Mouse (Mus musculus): Measurements from ENCODE around the gene Mmp15. TPM values are rescaled to one million over a fixed set of nuclear protein-coding genes. Genes with fewer than 3 reads are reported as not detected.
"Not testable (repeated sequence)": the region's sequence is repeated elsewhere in the genome, so short reads cannot be mapped to it uniquely, and the experiment has no call there.

The Mmp15 gene
- total RNA-seq, 2 experiments from 2014 or later: 41.2 to 42.5 TPM

GRCm38 (mm10) chr8:95376309-95376999 is 24.4 kb downstream of the Mmp15 start:
- no peak for DNase-seq (ENCODE audit: low spot score in 2 of 2)

- no peak for DNase-seq (ENCODE audit: low spot score in 2 of 2)
These were observed 25.0 kb downstream of the Mmp15 start for GRCm38 (mm10) chr8:95377101-95377500.

GRCm38 (mm10) chr8:95377863-95378291 is 25.8 kb downstream of the Mmp15 start:
- DNase-seq (ENCODE audit: low spot score in 2 of 2): no peak

- not testable (repeated sequence) for DNase-seq (ENCODE audit: low spot score in 2 of 2)
These were observed 26.9 kb downstream of the Mmp15 start for GRCm38 (mm10) chr8:95378928-95379327.

- no peak for DNase-seq (ENCODE audit: low spot score in 2 of 2)
These were observed 28.9 kb downstream of the Mmp15 start for GRCm38 (mm10) chr8:95380953-95381352.

DNA sequence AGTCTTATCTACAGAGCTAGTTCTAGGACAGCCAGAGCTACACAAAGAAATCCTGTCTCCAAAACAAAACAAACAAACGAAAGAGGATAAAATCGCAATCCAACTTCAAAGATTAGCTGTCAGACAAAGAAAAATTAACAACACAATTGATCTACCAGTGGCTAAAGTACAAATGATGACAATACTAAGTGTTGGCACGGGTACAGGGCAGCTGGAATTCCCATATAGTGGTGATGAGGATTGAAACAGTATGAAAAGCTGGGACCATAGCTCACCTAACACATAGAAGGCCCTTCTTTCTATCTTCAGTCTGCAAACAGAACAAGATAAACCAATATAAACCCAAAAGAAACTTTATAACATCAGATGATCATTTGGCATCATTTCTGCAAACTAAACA is 29.5 kb downstream of the Mmp15 start:
- no peak for DNase-seq (ENCODE audit: low spot score in 2 of 2)

GRCm38 (mm10) chr8:95384501-95384900 is 32.4 kb downstream of the Mmp15 start:
- no peak for DNase-seq (ENCODE audit: low spot score in 2 of 2)

- DNase-seq (ENCODE audit: low spot score in 2 of 2): no peak
These were observed 34.0 kb downstream of the Mmp15 start for GRCm38 (mm10) chr8:95386037-95386436.

- DNase-seq (ENCODE audit: low spot score in 2 of 2): no peak
These were observed 35.2 kb downstream of the Mmp15 start for GRCm38 (mm10) chr8:95387221-95387620.

DNA sequence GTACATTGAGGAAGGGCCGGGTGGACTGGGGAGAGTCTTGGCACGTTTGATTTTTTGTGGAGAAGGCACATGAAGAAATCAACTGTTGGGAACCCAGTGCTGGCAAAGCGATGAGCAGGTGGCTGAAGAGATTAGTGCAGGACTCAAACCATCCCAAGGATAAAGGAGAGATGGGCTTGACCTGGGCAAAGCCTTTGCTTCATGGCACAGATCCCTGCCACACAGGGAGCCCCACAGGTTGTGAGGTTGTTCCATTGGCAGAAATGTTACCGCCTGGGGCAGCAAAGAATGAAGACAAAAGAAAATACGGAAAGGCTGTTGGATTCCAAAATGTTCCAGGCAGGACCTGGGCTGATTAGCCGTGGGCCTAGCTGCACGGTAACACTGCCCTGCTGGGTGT is 35.9 kb downstream of the Mmp15 start:
- DNase-seq (ENCODE audit: low spot score in 2 of 2): no peak

GRCm38 (mm10) chr8:95390312-95390711 is 38.2 kb downstream of the Mmp15 start:
- no peak for DNase-seq (ENCODE audit: low spot score in 2 of 2)

DNA sequence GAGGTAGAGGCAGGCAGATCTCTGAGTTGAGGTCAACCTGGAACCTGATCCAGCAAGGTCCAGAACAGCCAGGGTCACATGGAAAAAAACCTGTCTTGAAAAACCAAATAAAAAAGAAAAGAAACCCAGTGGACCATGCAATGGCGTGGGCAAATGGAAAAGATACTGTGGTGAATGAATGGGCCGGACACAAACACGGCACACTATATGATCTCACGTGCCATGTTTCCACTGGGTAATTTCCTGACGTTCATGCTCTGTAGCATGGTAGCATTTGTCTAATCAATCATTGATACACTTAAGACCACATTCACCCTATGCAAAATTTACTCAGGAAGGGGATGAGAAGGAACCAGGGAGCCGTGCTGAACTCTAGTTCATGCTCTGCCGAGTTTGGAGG is 39.0 kb downstream of the Mmp15 start:
- no peak for DNase-seq (ENCODE audit: low spot score in 2 of 2)

DNA sequence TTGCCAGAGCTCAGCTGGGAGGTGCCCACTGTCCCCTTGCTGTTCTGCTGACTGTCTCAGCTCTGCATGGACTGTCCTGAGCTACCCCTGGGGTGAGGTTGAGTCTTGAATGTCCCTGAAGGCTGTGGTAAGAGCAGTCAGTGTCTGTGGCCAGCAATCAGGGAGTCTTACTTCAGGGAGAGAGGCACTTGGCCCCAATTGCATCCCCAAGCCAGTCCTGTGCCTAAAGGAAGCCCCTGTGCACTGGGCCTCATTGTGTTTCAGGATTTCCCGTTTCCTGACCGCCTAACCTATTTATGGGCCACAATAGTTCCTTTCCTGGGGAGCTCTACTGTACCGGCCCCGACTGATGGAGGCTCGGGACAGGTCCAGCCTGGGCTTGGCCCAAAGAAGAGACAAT is 40.5 kb downstream of the Mmp15 start:
- no peak for DNase-seq (ENCODE audit: low spot score in 2 of 2)

DNA sequence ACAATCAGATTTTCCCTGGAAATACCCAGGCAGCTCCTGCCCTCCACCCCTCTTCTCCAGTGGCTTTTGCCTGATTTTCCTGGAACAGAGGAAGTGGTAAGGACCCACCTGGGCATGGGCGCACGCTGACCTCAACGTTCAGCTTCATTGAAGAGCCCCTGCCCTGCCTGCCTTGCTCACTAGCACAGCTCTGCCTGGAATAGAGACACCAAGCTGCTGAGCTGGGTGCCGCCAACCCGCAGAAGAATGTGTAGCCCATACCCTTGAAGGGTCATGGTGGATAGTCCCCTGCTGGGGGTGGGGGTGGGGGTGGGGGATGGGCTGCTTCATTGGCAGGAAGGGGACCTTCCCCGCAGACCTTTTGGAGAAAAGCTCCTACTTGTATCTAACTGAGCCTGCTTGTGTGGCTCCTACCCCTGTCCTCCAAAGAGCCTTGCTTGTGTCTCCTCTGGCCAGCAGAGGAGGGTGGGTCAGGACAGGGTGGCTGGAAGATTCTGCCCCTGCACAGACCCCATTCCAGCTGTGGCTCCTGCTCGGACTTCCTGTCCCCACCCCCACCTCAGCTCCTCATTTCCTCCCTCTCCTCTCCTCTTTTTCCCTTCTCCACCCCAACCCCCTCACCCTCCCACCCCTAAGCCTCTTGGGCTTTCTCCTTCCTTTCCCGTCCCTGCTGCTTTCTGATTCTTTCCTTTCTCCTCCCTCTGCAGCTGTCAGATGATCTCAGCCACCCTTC is 43.3 kb downstream of the Mmp15 start:
- DNase-seq (ENCODE audit: low spot score in 2 of 2): no peak

DNA sequence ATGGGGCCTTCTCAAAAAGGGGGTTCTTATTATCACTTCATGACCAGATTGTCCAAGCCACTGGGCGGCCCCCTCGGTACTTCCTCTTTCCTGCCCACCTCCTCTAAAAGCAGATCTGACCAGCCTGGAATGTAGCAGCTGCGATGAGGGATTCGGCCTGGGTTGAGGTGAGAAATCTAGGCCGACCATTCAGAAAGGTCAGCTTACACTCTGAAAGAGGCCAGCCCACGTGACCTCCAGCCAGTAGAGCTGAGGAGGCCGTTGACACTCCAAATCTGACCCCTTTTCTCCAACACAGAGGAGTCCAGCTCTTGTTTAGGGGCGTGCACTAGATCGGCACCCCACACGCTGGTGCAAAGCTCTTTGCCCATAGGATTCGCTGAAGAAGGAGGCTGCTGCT is 44.7 kb downstream of the Mmp15 start:
- no peak for DNase-seq (ENCODE audit: low spot score in 2 of 2)

DNA sequence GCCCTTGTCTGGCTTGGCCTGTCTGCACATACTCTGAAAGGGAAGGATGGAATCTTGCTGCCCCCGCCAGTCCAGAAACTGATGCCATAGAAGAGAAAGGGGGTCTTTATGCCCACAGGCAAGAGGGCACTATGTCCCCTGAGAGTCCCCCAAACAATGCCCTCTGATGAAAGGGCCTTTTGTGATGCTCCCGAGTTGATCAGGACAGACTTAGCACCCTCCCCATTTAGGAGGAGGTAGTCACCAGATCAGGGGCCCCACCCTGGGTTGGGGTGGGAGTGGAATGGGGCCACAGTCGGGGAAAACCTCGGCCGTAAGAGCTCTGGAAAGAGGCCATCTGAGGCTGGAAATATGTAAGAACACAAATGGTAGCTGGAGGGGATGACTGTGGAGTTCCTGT is 45.1 kb downstream of the Mmp15 start:
- no peak for DNase-seq (ENCODE audit: low spot score in 2 of 2)

- no peak for DNase-seq (ENCODE audit: low spot score in 2 of 2)
These were observed 47.1 kb downstream of the Mmp15 start for GRCm38 (mm10) chr8:95399131-95399530.

- no peak for DNase-seq (ENCODE audit: low spot score in 2 of 2)
These were observed 49.0 kb downstream of the Mmp15 start for GRCm38 (mm10) chr8:95401091-95401490.

- DNase-seq (ENCODE audit: low spot score in 2 of 2): no peak
These were observed 57.5 kb downstream of the Mmp15 start for GRCm38 (mm10) chr8:95409518-95409917.

DNA sequence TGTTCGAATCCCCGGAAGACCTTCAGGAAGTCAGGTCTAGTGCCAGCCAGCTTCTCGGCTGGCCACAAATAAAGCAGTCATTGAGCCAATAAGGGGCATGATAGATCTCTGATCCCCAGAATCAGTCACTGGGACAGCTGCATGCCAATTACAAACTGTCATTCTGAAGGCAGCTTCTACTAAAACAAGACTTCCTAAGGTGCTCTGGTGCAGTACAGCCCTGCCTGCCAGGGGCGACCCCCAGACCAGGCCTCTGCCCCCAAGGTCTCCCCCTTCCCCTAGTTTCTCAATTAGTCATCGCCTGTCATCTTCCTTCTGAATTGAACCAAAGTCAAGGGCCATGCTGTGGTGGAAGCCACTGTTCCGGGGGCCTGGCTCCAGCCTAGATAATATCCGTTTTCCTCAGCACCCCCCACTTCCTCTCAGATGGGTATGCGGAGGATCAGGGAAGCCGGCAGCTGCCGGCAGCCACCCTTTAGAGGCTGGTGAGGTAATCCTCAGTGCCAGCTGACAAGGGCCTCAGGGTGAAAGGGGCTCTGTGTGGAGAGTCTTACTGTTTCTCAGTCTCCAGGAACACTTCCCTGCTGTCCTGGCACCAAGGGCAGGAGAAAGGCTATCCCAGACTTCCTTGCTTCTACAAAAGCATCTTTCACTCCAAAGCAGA is 59.4 kb downstream of the Mmp15 start:
- peak in 1 of 2 experiments; percentile 47 for DNase-seq (ENCODE audit: low spot score in 2 of 2)

- no peak for DNase-seq (ENCODE audit: low spot score in 2 of 2)
These were observed 70.2 kb downstream of the Mmp15 start for GRCm38 (mm10) chr8:95422193-95422810.

Data from layer of hippocampus, postnatal 10 days (tissue).